Mouse (Mus musculus) retina, adult 2 months (tissue): ENCODE results near the gene Pcbp4.

Experiments used
- DNase-seq: peaks from one replicate; pipeline ENCODE4 v3.0.0-alpha.2; 2012; ENCODE audit warnings: low read depth, low spot score

The Pcbp4 gene

DNA sequence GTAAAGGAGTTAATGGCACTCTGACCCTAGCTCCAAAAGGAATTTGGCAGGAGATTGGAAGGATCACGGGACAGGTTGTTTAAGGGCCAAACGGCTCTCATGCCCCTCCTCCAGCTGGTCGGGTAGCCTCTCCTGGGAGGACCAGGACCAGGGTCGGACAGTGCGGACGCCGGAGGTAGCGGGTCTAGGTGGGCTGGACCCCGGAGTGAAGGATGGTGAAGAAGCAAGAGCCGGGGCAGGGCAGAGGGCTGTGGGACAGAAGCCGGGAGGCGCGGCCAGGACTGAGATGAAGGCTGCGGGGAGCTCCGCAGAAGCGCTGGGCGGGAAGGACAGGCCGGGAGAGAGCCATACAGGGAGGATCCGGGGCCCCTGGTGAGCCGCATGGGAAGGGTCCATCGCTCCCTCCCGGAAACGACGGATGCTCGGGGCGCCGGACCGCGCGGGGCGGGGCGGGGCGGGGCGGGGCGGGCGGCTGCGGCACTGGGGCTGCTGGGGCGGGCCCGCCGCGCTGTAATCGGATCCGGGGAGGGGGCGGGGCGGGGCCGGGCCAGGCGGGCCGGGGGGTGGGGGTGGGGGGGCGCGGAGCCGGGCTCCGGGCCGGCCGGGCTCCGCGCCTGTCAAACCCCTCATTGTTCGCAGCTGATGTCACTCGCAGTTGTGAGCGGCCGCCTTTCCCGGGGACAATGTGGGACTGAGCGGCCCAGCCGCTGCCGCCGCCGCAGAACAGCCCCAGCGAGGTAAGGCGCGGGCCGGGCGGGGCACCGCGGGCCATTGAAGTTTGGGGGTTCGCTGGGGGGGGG lies at the start of gene Pcbp4:
Gene Pcbp4 (plus strand): TSS at position 21 of the 800 bp plus-strand sequence.
- no peak for DNase-seq

DNA sequence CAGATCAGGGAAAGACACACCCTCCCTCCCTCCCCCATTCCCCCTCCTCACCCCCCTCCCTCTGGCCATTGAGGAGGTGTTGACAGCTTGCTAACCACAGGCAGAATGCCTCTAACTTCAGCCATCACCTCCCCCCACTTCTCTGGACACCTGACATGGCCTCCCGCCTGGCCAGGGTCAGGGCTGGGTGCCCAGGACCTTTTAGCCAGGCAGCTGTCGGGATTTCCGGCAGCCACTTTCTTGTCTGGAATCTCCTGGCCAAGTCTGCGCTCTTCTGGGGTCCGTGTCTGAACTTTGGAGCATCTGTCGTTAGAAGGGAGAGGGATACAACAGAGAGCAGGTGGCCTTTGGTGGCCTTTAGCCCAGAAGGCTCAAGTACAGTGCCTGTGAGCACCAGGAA lies 47.8 kb upstream of the Pcbp4 start:
- DNase-seq, result no peak

DNA sequence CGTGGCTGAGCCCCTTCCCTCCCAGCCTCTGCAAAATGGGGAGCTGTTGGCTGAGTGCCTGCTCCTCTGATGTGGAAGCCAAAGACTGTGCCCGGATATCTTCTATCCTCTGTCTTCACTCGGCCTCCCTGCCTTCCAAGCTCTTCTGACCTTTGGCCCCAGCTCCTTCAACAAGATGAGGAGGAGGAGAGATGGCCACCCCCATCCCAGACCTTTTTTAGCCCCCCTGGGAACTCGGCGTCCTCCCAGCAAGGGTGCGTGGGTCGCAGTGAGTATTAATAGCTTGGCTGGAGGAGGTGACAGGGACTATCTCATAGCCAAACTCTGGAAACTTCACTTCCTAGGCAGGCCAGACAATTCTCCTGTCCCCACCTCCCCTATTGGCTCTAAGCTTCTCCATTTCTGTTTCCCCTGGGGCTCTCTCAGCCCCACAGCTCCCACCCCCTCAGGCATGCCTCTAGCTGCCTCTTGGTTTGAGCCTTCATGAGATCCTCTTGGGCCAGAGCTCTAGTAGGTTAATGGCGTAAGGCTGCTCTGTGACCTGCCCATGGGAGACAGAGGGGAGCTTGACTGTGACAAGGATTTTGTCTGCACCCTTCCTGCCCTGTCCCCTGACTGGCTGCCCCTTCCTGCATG lies 46.5 kb upstream of the Pcbp4 start:
- no peak for DNase-seq

DNA sequence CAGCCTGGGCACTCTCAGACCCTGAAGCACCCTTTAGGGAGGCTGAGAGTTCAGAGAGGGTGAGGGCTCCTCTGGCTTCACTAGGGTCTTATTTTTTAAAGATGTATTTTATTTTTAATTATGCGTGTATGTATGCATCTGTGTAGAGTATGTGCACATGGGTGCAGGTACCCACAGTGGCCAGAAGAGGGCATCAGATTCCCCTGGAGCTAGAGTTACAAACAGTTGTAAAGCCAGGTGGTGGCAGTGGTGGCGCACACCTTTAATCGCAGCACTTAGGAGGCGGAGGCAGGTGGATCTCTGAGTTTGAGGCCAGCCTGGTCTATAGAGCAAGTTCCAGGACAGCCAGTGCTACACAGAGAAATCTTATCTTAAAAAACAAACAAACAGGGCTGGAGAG lies 44.0 kb upstream of the Pcbp4 start:
- DNase-seq, result no peak

DNA sequence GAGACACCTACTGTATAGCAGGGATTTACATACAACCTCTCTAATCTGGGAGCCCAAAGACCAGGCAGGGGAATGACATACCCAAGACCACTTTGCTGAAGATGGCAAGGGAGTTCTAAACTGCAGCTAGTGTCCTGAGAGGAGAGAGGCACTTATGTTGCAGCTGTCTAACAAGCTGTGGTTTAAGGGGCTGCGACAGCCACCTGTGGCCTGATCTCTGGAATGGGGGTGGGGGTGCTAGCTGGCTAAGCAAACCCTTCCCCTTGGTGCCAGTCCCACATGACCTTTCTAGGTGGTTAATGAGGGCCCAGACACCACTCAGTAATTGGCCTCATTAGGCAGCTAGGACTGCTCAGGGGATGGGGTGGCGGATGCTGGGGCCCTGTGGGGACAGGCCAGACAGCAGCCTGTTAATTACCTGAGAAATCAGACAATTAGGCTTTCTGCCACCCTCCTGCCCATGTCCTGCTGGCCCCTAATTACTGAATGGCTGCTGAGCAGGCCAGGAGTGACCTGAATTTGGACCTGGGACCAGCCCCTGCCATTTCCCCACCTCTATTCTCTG lies 42.9 kb upstream of the Pcbp4 start:
- no peak for DNase-seq

DNA sequence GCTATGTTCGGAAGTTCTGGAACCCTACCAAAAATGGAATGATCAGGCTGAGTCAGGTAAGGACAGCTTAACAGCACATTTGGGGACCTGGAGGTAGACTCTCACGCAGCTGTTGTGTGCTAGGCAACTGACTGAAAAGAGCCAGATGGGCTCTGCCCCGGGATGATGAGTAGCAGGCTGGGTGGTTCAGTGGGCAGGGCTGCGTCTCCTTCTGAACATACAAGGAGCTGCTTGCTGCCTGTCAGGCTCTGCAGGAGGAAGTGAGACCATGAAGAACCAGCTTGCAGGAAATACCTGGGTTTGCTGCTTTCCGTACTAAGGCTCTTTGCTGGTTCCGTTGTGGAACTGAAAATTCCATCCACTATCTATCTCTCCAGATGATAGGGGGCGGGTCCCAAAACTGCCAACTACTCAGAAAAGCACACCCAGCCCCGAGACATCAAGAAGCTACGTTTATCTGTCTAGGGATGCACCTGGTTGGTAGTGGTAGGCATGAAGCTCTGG lies 41.9 kb upstream of the Pcbp4 start:
- no peak for DNase-seq

DNA sequence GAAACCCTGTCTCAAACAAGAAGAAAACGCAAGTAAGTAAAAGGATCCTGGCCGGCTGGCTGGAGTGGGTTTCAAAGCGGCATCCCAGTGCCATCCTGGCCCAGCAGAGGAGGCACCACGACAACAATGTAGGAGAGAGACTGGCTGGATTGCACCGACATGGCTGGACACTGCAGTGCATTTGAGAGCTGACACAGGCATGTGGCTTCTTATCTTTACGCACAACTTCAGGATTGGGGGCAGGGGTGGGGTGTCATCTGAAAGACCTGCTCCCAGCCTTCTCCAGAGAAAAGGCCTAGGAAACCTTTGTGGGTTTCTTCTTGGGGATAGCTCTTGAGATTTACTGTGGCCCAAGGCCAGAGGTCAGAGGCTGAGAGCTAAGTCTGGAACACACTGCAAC lies 41.4 kb upstream of the Pcbp4 start:
- DNase-seq, result no peak

DNA sequence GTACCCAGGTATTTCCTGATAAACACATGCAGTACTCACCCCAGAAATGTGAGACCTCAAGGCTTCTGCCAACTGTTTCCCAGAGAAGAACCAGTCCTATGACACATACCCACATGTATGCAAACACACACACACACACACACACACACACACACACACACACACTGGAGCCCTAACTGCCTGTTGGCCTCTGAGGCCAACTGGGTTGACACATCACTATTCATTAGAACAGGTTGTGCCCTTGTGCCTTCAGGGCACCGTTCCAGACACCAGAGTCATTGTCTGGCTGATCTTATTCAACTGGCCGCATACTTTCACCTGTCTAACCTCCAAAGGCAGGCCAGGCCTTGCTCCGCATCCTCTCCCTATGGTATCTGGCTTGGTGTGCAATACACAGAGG lies 40.9 kb upstream of the Pcbp4 start:
- DNase-seq, result no peak

DNA sequence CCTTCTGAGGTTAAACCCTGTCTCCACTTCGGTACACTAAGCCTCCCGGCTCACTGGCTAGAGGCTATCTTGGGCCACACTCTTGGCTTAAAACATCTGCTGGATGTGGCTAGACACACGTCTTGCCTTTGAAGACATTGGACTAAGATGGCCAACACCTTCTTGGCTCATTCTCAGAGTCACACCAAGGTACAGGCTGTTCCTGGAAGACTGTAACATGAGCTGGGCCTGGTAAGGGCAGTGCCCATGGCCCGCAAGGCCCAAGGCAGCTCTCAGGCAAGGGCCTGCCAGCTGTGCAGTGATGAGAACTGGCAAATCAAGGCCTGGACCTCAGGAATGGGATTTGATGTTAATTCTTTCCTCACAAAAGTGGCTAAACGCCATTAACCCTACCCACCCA lies 39.5 kb upstream of the Pcbp4 start:
- no peak for DNase-seq

DNA sequence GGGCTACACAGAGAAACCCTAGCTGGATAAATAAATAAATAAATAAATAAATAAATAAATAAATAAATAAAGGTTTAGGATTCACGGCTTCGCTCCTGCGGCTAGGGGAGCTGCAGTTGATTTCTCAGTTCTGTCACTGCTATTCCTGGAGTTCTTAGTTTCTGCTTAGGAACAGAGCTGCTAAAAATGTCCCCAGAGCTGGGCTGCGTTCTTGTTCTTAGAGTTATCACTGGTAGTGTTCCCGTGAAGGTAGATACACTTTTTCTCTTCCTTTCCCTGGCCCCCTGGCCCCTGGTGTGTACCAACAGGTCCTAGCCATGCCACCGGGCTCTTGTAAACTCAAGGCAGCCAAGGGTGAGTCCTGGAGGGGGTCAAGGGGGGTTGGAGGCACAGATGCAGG lies 36.3 kb upstream of the Pcbp4 start:
- DNase-seq, result no peak

DNA sequence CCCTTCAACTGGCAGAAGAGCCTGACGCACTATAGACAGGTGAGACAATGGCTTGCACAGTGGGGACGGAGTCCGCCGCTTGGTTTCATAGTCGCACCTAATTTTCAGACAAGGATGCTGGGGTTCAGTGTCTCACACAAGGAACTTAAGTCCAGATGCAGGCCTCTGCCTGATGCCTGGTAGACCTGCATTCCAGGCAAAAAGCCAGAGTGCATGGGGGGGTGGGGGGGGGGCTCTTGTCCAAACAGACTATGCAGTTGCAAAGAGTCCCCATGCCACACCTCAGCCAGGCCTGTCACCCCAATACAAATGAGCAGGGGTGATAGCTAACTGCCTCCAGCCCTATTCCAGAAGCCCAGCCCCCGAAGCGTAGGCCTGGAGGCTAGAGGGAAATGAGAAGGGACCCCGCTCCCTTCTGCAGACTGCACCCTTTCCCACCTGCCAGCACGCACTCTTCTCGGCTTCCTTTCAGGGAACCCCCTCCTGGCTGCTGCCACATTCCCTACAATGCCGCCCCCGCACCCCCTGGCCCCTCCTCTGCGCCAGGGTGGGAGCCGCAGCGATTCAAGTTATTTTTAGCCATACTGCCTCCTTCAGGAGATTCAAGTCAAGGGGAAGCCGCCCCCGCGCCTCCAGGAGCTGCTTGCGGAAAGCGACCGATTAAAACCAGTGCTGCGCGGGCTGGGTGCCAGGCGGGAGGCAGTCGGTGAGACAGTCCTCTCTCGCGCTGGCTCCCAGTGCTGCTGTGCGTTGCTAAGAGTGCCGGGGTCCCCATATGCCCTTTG lies 35.1 kb upstream of the Pcbp4 start:
- DNase-seq, result no peak

DNA sequence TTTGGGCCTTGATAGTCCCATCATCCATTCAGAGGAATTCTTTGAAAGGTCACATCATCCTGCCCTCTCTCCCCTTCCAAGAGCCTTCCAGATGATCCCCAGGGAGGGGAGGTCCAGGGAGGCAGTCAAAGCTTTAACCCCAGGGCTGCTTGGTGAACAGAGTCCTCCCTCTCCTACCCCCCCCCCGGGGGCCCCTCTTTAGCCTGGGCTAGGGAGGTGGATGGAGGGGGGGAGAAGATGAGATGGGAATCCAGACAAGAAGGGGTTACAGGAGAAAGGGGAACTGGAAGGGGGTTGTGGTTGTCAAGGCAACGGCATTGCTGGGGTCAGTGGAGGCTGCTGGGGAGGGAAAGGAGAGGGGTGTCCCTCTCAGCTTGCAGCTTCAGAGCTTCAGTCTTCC lies 32.5 kb upstream of the Pcbp4 start:
- no peak for DNase-seq

DNA sequence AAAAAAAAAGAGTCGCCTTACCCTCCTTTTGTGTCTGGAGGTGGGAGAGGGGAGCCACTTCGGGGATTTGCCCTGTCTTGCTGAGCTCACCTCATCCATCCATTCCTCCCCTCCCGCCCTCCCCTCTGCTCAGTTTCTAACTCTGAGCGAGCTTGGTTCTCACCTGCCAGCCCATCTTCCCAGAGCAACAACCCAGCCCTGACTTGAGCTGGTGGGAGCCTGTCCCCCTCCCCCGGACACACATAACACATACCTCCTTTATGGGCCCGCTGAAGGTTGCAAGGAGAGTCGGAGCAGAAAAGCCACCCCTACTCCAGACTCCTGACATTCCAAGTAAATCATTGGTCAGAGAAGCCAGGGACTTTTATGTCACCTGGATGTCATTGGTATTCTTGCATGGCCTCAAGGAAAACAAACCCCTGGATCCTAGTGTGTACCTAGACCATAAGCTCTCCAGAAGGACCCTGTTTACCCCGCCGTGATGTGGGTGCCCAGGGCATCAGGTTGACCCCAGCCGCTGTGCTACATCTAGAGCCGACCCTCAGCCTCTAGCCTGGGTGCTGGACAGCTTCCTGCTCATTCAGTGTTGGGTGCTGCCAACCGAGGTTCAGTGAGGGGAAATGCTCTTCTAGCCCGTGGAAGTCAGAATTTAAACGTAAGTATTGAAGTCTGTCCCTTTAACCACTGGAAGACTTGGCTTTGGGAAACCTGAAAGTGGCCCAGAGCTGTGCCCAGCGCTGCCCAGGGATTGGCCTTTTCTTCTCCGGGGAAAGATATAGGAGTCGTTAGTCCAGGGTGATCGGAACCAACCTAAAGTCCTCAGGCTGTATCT lies 31.8 kb upstream of the Pcbp4 start:
- no peak for DNase-seq

DNA sequence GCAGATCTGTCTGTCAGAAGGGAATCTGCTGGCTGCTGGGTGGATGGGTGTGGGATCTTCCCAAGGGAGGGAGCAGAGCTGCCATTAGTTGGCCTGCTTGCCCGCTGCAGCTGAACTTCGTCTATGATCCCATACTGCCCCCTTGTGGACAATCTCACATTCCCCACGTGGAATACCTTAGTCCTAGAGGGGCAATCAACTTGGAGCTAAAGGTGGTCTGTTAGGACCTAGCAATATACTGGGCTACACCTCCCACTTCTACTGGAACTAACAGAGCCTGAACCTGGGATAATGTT lies 31.3 kb upstream of the Pcbp4 start:
- peak; percentile 78 for DNase-seq

DNA sequence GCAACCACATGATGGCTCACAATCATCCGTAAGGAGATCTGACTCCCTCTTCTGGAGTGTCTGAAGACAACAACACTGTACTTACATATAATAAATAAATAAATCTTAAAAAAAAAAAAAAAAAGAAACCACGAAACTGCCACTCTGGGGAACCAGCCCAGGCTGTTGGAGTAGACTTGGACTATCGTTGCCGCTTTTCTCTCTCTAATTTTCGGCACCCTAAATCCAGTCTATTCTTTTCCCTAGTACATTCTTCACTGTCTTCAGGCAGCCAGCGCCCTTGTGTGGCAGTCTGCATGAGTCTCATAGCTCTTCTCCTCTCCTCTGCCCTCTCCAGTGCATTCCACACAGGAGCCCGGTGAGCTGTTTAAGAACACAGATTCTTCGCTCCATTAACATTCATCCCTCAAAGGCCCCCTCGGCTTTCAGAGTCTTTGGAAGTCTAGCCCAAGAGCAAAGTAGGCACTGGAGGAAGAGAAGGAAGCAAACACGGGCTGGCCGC lies 24.3 kb upstream of the Pcbp4 start:
- DNase-seq, result no peak

DNA sequence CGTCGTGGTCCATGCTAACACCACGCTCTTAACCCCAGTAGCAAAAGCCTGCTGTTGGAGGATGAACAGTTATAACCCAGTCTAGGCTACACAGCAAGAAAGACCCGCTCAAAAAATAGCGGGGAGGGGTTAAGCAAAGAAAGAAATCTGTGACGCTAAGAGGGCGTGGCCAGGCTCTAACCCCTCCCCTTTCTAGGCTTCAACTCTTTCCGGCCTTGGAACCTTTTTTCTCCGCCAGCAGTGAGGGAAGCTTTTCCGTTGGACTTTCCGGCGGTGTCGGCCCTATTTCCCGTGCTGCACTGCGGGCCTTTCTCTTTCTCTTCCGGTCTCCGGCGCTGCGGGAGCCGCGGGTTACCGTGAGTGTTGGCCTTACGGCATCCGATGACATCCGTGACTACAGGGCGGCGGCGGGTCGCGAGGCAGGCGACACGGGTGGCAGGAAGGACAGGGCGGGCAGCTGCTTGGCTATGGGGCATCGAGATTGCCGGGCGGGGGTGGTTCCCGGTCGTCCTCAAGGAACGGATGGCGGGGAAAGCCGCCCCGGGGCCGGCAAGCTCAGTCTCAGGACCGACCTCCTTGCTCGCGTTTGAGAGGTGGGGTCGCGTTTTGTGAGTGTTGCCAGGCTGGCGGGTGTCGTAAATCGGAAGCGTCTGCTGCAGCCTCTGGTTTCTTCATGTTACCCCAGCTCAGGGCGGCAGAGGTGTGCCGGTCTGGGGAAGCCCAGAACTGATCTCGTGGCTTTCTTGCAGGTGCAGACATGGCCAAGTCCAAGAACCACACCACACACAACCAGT lies 23.7 kb upstream of the Pcbp4 start, which contains the start of gene Rpl29:
Gene Rpl29 (plus strand): TSS at position 234 of the 794 bp plus-strand sequence.
- DNase-seq, result peak; percentile 89

DNA sequence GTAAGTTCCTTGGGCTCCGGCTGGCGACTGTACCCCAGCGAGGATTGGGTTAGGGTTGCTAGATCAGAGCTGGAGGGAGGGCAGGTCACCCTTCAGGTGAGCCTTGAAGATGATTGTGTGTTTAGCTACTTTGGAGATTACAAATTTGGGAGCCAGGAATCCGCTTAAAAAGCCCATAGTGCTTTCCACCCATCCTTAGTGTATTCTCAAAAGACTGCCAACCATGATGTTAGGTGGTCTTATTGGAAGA lies 23.2 kb upstream of the Pcbp4 start:
- no peak for DNase-seq

DNA sequence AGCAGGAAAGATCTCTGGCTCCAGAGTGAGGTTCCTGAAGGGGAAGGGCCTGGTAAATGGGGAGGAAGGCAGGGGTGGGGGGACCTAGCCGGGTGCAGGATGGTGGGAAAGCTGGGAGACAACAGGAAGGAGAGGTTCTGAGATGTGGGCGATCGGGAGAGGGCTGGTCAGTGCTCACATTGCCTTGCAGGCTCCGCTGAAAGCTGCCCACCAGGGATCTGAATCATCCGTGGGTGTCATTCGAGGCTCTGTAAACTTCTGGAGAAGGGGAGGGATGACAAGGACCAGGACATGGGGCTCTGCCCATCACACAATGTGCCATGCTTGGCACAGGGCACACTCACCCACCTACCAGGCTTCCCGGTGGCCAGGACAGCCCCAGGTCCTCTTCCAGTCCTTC lies 19.7 kb upstream of the Pcbp4 start:
- DNase-seq, result no peak

DNA sequence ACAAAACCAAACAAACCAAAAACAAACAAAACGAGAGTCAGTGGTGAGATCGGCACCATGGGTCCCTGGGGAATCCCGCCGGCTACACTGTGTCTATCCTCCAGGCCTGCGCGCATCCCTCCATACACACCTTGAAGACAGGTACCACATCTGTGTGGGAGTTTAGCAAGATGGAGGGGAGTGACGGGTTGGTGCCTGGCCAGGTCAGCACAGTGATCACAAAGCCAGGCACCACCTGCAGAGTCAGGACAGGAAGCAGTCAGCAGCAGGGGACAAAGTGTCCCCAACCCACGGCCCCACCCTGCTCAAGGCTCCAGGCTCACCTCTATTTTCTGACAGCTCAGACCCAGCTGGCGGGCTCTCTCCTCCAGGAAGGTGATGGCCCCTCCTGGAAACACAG lies 16.5 kb upstream of the Pcbp4 start:
- DNase-seq, result no peak

DNA sequence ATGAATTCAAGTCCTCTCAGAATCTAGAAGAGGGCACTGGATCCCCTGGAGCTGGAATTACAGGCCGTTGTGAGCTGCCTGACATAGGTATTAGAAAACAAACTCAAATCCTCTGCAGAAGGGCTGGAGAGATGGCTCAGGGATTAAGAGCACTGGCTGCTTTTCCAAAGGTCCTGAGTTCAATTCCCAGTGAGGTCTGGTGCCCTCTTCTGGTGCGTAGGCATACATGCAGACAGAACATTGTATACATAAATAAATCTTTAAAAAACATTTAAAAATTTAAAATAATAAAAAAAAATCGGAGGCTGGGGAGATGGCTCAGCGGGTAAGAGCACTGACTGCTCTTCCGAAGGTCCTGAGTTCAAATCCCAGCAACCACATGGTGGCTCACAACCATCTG lies 10.4 kb upstream of the Pcbp4 start:
- no peak for DNase-seq

DNA sequence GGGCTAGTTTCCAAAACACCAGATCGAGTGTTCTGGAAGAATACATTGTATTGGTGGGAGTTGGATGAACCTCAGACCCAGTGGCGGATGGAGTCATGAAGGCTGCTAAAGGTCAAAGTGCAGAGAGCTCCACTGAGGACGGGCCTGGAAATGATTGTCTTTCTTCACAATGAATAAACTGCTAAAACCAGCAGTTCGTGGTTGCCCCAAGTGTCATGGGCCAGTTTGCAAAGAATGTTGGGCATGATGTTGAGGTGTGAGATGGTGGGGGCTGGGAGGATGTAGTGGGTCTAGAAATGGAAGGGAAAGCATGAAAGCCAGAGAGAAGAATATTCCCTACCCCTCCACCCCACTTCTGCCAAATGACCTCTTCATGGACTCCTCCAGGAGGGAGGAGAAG lies 8.3 kb upstream of the Pcbp4 start:
- no peak for DNase-seq
